Mouse (Mus musculus): ENCODE data around the gene Kctd2.
"Not testable (repeated sequence)": the region's sequence is repeated elsewhere in the genome, so short reads cannot be mapped to it uniquely, and the experiment has no call there.

Gene Kctd2

GRCm38 (mm10) chr11:115383701-115384474, 36.0 kb upstream of the Kctd2 start:
- Histone ChIP-seq H3K27me3 (ENCODE audit: control insufficient read depth, insufficient read depth, low read length, poor library complexity, severe bottlenecking) (no peaks in the 10 kb centered on the region), H3K36me3 (ENCODE audit: control insufficient read depth, insufficient read depth, low read length, poor library complexity, severe bottlenecking) (no peaks in the 10 kb centered on the region)
- DNase-seq (ENCODE audit: low read depth, low spot score): no peak

GRCm38 (mm10) chr11:115384587-115384986, 35.3 kb upstream of the Kctd2 start:
- DNase-seq (ENCODE audit: low read depth, low spot score): no peak

GRCm38 (mm10) chr11:115386859-115387258, 33.1 kb upstream of the Kctd2 start:
- not testable (repeated sequence) for DNase-seq (ENCODE audit: low read depth, low spot score); H3K27me3 ChIP-seq (ENCODE audit: control insufficient read depth, insufficient read depth, low read length, poor library complexity, severe bottlenecking)

More at GRCm38 (mm10) chr11:115384587-115384986, 35.3 kb upstream of the Kctd2 start:
- Histone ChIP-seq H3K36me3 (ENCODE audit: control insufficient read depth, insufficient read depth, low read length, poor library complexity, severe bottlenecking) (no peaks in the 10 kb centered on the region), H3K27me3 (ENCODE audit: control insufficient read depth, insufficient read depth, low read length, poor library complexity, severe bottlenecking) (no peaks in the 10 kb centered on the region)

GRCm38 (mm10) chr11:115391358-115391757, 28.6 kb upstream of the Kctd2 start:
- no peak for DNase-seq (ENCODE audit: low read depth, low spot score)
- Histone ChIP-seq H3K36me3 (ENCODE audit: control insufficient read depth, insufficient read depth, low read length, poor library complexity, severe bottlenecking) (no peaks in the 10 kb centered on the region), H3K27me3 (ENCODE audit: control insufficient read depth, insufficient read depth, low read length, poor library complexity, severe bottlenecking) (no peaks in the 10 kb centered on the region)

More at GRCm38 (mm10) chr11:115386859-115387258, 33.1 kb upstream of the Kctd2 start:
- H3K36me3 ChIP-seq (ENCODE audit: control insufficient read depth, insufficient read depth, low read length, poor library complexity, severe bottlenecking): not testable (repeated sequence)

- DNase-seq (ENCODE audit: low read depth, low spot score): no peak
- H3K36me3 ChIP-seq (ENCODE audit: control insufficient read depth, insufficient read depth, low read length, poor library complexity, severe bottlenecking): no peaks in the 10 kb centered on the region
- H3K27me3 ChIP-seq (ENCODE audit: control insufficient read depth, insufficient read depth, low read length, poor library complexity, severe bottlenecking): no peaks in the 10 kb centered on the region
These were observed 26.1 kb upstream of the Kctd2 start for GRCm38 (mm10) chr11:115393721-115394325.

- H3K27me3 ChIP-seq (ENCODE audit: control insufficient read depth, insufficient read depth, low read length, poor library complexity, severe bottlenecking): no peaks in the 10 kb centered on the region
- no peaks in the 10 kb centered on the region for H3K36me3 ChIP-seq (ENCODE audit: control insufficient read depth, insufficient read depth, low read length, poor library complexity, severe bottlenecking)
- no peak for DNase-seq (ENCODE audit: low read depth, low spot score)
These were observed 21.8 kb upstream of the Kctd2 start for GRCm38 (mm10) chr11:115398085-115398484.

- no peak for DNase-seq (ENCODE audit: low read depth, low spot score)
- H3K27me3 ChIP-seq (ENCODE audit: control insufficient read depth, insufficient read depth, low read length, poor library complexity, severe bottlenecking): no peaks in the 10 kb centered on the region
- H3K36me3 ChIP-seq (ENCODE audit: control insufficient read depth, insufficient read depth, low read length, poor library complexity, severe bottlenecking): no peaks in the 10 kb centered on the region
These were observed 19.8 kb upstream of the Kctd2 start for GRCm38 (mm10) chr11:115400126-115400525.

GRCm38 (mm10) chr11:115400630-115401391, 19.1 kb upstream of the Kctd2 start:
- H3K36me3 ChIP-seq (ENCODE audit: control insufficient read depth, insufficient read depth, low read length, poor library complexity, severe bottlenecking): no peaks in the 10 kb centered on the region
- H3K27me3 ChIP-seq (ENCODE audit: control insufficient read depth, insufficient read depth, low read length, poor library complexity, severe bottlenecking): no peaks in the 10 kb centered on the region

GRCm38 (mm10) chr11:115403338-115404124, 16.4 kb upstream of the Kctd2 start, which contains the start of gene Mrpl58:
TSS of gene Mrpl58 (plus strand) at chr11:115403752.
- H3K27me3 ChIP-seq (ENCODE audit: control insufficient read depth, insufficient read depth, low read length, poor library complexity, severe bottlenecking): no peaks in the 10 kb centered on the region
- DNase-seq (ENCODE audit: low read depth, low spot score): peak; percentile 82
- no peaks in the 10 kb centered on the region for H3K36me3 ChIP-seq (ENCODE audit: control insufficient read depth, insufficient read depth, low read length, poor library complexity, severe bottlenecking)

More at GRCm38 (mm10) chr11:115400630-115401391, 19.1 kb upstream of the Kctd2 start:
- no peak for DNase-seq (ENCODE audit: low read depth, low spot score)

GRCm38 (mm10) chr11:115405723-115406122, 14.2 kb upstream of the Kctd2 start:
- no peaks in the 10 kb centered on the region; the same call in 1 of the 2 replicates for H3K36me3 ChIP-seq (ENCODE audit: control insufficient read depth, insufficient read depth, low read length, poor library complexity, severe bottlenecking)

GRCm38 (mm10) chr11:115406858-115407401, 13.0 kb upstream of the Kctd2 start:
- no peak for DNase-seq (ENCODE audit: low read depth, low spot score)
- no peaks in the 10 kb centered on the region for H3K27me3 ChIP-seq (ENCODE audit: control insufficient read depth, insufficient read depth, low read length, poor library complexity, severe bottlenecking)
- H3K36me3 ChIP-seq (ENCODE audit: control insufficient read depth, insufficient read depth, low read length, poor library complexity, severe bottlenecking): no peaks in the 10 kb centered on the region; the same call in 1 of the 2 replicates

More at GRCm38 (mm10) chr11:115405723-115406122, 14.2 kb upstream of the Kctd2 start:
- DNase-seq (ENCODE audit: low read depth, low spot score): no peak
- no peaks in the 10 kb centered on the region for H3K27me3 ChIP-seq (ENCODE audit: control insufficient read depth, insufficient read depth, low read length, poor library complexity, severe bottlenecking)

GRCm38 (mm10) chr11:115408266-115408920, 11.5 kb upstream of the Kctd2 start:
- DNase-seq (ENCODE audit: low read depth, low spot score): no peak

GRCm38 (mm10) chr11:115409556-115409955, 10.4 kb upstream of the Kctd2 start:
- Histone ChIP-seq H3K27me3 (ENCODE audit: control insufficient read depth, insufficient read depth, low read length, poor library complexity, severe bottlenecking) (no peaks in the 10 kb centered on the region), H3K36me3 (ENCODE audit: control insufficient read depth, insufficient read depth, low read length, poor library complexity, severe bottlenecking) (no peaks in the 10 kb centered on the region; the same call in 1 of the 2 replicates)
- DNase-seq (ENCODE audit: low read depth, low spot score): no peak

More at GRCm38 (mm10) chr11:115408266-115408920, 11.5 kb upstream of the Kctd2 start:
- no peaks in the 10 kb centered on the region for H3K27me3 ChIP-seq (ENCODE audit: control insufficient read depth, insufficient read depth, low read length, poor library complexity, severe bottlenecking)
- no peaks in the 10 kb centered on the region; the same call in 1 of the 2 replicates for H3K36me3 ChIP-seq (ENCODE audit: control insufficient read depth, insufficient read depth, low read length, poor library complexity, severe bottlenecking)
